21 mouse cellular contexts compared by ENCODE assay signal in the genomic region with DNA sequence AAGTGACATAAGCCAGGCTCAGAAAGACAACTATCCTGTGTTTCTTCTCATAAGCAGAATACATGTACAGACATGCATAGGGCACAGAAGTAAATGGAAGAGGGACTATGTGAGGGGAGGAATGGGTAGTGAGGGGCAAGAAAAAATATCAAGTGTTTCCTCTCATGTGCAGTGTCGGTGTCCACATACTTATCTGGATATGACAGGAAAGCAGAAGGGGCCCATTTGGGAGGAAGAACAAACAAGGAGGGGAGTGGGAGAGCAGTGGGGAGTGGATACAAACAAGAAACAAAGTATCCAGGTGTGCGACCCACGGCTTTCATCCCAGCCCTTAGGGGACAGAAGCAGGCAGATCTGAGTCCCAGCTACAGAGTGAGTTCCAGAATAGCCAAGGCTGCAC. TPM values are rescaled to one million over a fixed set of nuclear protein-coding genes. Genes with fewer than 3 reads are reported as not detected.
A peak's percentile ranks its signal among the peaks of the same experiment; 100 is the strongest.
DNase-seq lines count a peak whose midpoint lies in the region; ATAC-seq and TF ChIP-seq lines count a peak whose summit lies in the region.
"Had no signal": no experiment of that assay in that cellular context is flagged by ENCODE, and none has a peak within 500 bp of the region (broad histone marks: within the 10 kb centered on the region; RNA-seq: fewer than 3 reads in every experiment).

No protein-coding gene starts in this region.

- no peak for ATAC-seq in megakaryocyte, adult 5-6 weeks (ENCODE audit: poor library complexity, severe bottlenecking)
- ATAC-seq: forebrain, embryonic 13.5 days; forebrain, embryonic 15.5 days; forebrain, postnatal 0 days had no signal

- H3K9ac ChIP-seq in CH12.LX (ENCODE audit: insufficient read depth, low read depth) (no peak overlapping the region), MEL (ENCODE audit: control insufficient read depth, low read depth, low read length, poor library complexity, severe bottlenecking) (peak overlapping the region; percentile 47)
- H3K9ac ChIP-seq: embryonic facial prominence, embryonic 12.5 days; forebrain, embryonic 13.5 days; forebrain, embryonic 15.5 days; forebrain, postnatal 0 days had no signal

- intact Hi-C loops in gastrocnemius, adult 2 months (cut with DNase I): no loop called here

- H3K27me3 ChIP-seq in megakaryocyte, embryonic 14.5 days (replicated peaks): no peaks in the 10 kb centered on the region
- H3K27me3 ChIP-seq in CH12.LX (replicated peaks) (no peaks in the 10 kb centered on the region), MEL (ENCODE audit: control insufficient read depth in 1 of 2, insufficient read depth in 2 of 2, low read length in 2 of 2) (no peaks in the 10 kb centered on the region)
- H3K27me3 ChIP-seq: embryonic facial prominence, embryonic 12.5 days; forebrain, embryonic 13.5 days; forebrain, embryonic 15.5 days had no signal

- peak overlapping the region; percentile 78; the same call in 1 of the 2 replicates for H3K4me2 ChIP-seq in CH12.LX (ENCODE audit: insufficient read depth, low read depth, poor library complexity, severe bottlenecking)
- H3K4me2 ChIP-seq: embryonic facial prominence, embryonic 12.5 days; forebrain, embryonic 13.5 days; forebrain, embryonic 15.5 days had no signal

- in situ Hi-C loops in CH12.LX (cut with MboI; ENCODE audit: low pct_ligation_motif_present, low pct_unique_long_range_greater_than_20kb, low sequenced_read_pairs): no loop called here

- no peaks in the 10 kb centered on the region for H3K9me3 ChIP-seq in megakaryocyte, embryonic 14.5 days
- H3K9me3 ChIP-seq in CH12.LX (replicated peaks; ENCODE audit: low read length) (no peaks in the 10 kb centered on the region), MEL (replicated peaks; ENCODE audit: insufficient read depth, low read length) (no peaks in the 10 kb centered on the region)
- H3K9me3 ChIP-seq: embryonic facial prominence, embryonic 10.5 days; embryonic facial prominence, embryonic 12.5 days; forebrain, embryonic 13.5 days; forebrain, embryonic 15.5 days had no signal

- no peak for TF ChIP-seq CTCF in gastrocnemius, adult 2 months (IDR thresholded peaks at IDR 0.05)
- TF ChIP-seq CTCF in CH12.LX (conservative IDR thresholded peaks at IDR 0.05 in 1 of 2, IDR thresholded peaks at IDR 0.05 in 1 of 2; ENCODE audit: low read depth in 2 of 2, low read length in 2 of 2) (no peak), MEL (IDR thresholded peaks at IDR 0.05 in 2 of 3, conservative IDR thresholded peaks at IDR 0.05 in 1 of 3; ENCODE audit: control insufficient read depth in 1 of 3, insufficient read depth in 1 of 3, low read depth in 2 of 3, low read length in 3 of 3, poor library complexity in 1 of 3, severe bottlenecking in 1 of 3) (no peak)

- H3K27ac ChIP-seq in gastrocnemius, adult 2 months: peak overlapping the region; percentile 61; the same call in 1 of the 2 replicates
- peak overlapping the region; percentile 70 for H3K27ac ChIP-seq in CH12.LX (ENCODE audit: insufficient read depth, low read depth)
- peak overlapping the region; percentile 85 for H3K27ac ChIP-seq in MEL (ENCODE audit: control insufficient read depth, low read depth, low read length)
- H3K27ac ChIP-seq: embryonic facial prominence, embryonic 10.5 days; embryonic facial prominence, embryonic 12.5 days; forebrain, embryonic 13.5 days; forebrain, embryonic 15.5 days had no signal

- no peaks in the 10 kb centered on the region for H3K79me2 ChIP-seq in CH12.LX (replicated peaks; ENCODE audit: control insufficient read depth, extremely low read depth, insufficient read depth, poor library complexity, severe bottlenecking)
- H3K79me2 ChIP-seq in MEL (ENCODE audit: control insufficient read depth, insufficient read depth, low read length, poor library complexity): no peaks in the 10 kb centered on the region

- no peak for DNase-seq in gastrocnemius, adult 2 months
- DNase-seq in gastrocnemius, postnatal 4 days (ENCODE audit: low spot score in 2 of 2): no peak
- DNase-seq in CH12.LX (ENCODE audit: extremely low read depth) (no peak), MEL (ENCODE audit: low read depth, low spot score) (peak; percentile 49)
- no peak for DNase-seq in adrenal gland, adult 8-10 months
- DNase-seq in spleen, adult 18-20 months: no peak
- DNase-seq: adrenal gland, adult 2 months; adrenal gland, postnatal 14 days; adrenal gland, postnatal 36 days; cerebellum, adult 11 months; cerebellum, adult 18-20 months; cerebellum, adult 9-10 months; cerebellum, postnatal 10 days; cerebellum, postnatal 25 days; forebrain, postnatal 0 days had no signal

- no peak for TF ChIP-seq POLR2A in CH12.LX (IDR thresholded peaks at IDR 0.05; ENCODE audit: low read depth, low read length)
- TF ChIP-seq POLR2A in MEL (IDR thresholded peaks at IDR 0.05; ENCODE audit: control insufficient read depth in 1 of 2, insufficient read depth in 1 of 2, low read depth in 1 of 2, low read length in 2 of 2, poor library complexity in 1 of 2): no peak

- H3K4me1 ChIP-seq in megakaryocyte, embryonic 14.5 days: peaks cover 87% of the 10 kb centered on the region
- H3K4me1 ChIP-seq in CH12.LX (ENCODE audit: control insufficient read depth in 1 of 2, insufficient read depth in 2 of 2): peaks cover 37 to 86% of the 10 kb centered on the region in 2 experiments
- peaks cover 15 to 22% of the 10 kb centered on the region in 2 experiments for H3K4me1 ChIP-seq in MEL (ENCODE audit: control insufficient read depth in 1 of 2, insufficient read depth in 2 of 2, low read length in 2 of 2)
- H3K4me1 ChIP-seq: embryonic facial prominence, embryonic 10.5 days; embryonic facial prominence, embryonic 12.5 days; forebrain, embryonic 13.5 days; forebrain, embryonic 15.5 days had no signal

- TF ChIP-seq EP300 in CH12.LX (IDR thresholded peaks at IDR 0.05; ENCODE audit: low read length) (no peak), MEL (IDR thresholded peaks at IDR 0.05; ENCODE audit: low read depth in 1 of 2, low read length in 2 of 2) (peak; percentile 45 to 50; a peak in 2 of 4 replicates)

- dilution Hi-C loops in CH12.LX (cut with MboI; ENCODE audit: extremely low pct_ligation_motif_present, extremely low pct_unique_long_range_greater_than_20kb, low sequenced_read_pairs): no loop called here

- no peak overlapping the region for H3K4me3 ChIP-seq in gastrocnemius, adult 2 months
- H3K4me3 ChIP-seq in megakaryocyte, embryonic 14.5 days (replicated peaks): peak overlapping the region; percentile 67
- H3K4me3 ChIP-seq in CH12.LX (replicated peaks in 1 of 3; ENCODE audit: low read depth in 2 of 3, low read length in 2 of 3, poor library complexity in 1 of 3): no peak overlapping the region
- H3K4me3 ChIP-seq in MEL (ENCODE audit: control insufficient read depth in 1 of 2, insufficient read depth in 1 of 2, low read depth in 2 of 2, low read length in 2 of 2): peak overlapping the region in 1 of 2 experiments; percentile 35; a peak in 2 of 4 replicates
- H3K4me3 ChIP-seq: embryonic facial prominence, embryonic 10.5 days; embryonic facial prominence, embryonic 12.5 days; forebrain, embryonic 13.5 days; forebrain, embryonic 15.5 days had no signal

- TF ChIP-seq RAD21 in CH12.LX (IDR thresholded peaks at IDR 0.05; ENCODE audit: low read depth, low read length) (no peak), MEL (IDR thresholded peaks at IDR 0.05; ENCODE audit: low read depth, low read length) (no peak)

- H3K36me3 ChIP-seq in megakaryocyte, embryonic 14.5 days (replicated peaks; ENCODE audit: low read length): peaks cover 4% of the 10 kb centered on the region
- H3K36me3 ChIP-seq in CH12.LX (replicated peaks in 1 of 2; ENCODE audit: control insufficient read depth in 1 of 2, insufficient read depth in 1 of 2, low read length in 1 of 2) (no peaks in the 10 kb centered on the region), MEL (ENCODE audit: control insufficient read depth in 1 of 2, insufficient read depth in 2 of 2, low read length in 2 of 2) (peaks cover 0 to 19% of the 10 kb centered on the region in 2 experiments; a peak in 2 of 4 replicates)
- H3K36me3 ChIP-seq: embryonic facial prominence, embryonic 10.5 days; embryonic facial prominence, embryonic 12.5 days; forebrain, embryonic 15.5 days had no signal

RNA-seq across cellular contexts. Expression of a gene that starts 18.1 kb away (rescaled TPM):
- 100 to 1,000 TPM in 1 of 2 experiments, 10 to 100 TPM in 1; 25.7 to 113 TPM for total RNA-seq in gastrocnemius, adult 2 months (2021)
- 10 to 100 TPM; 17.3 to 21.7 TPM for total RNA-seq in gastrocnemius, postnatal 4 days (2021)
- 47.7 and 114 TPM in 2 replicates for polyA plus RNA-seq in megakaryocyte, embryonic 14.5 days (2012; ENCODE audit: insufficient read depth, low replicate concordance)
- 1.7 and 5.3 TPM in 2 replicates for total RNA-seq in megakaryocyte, adult 5-6 weeks (2015)
- total RNA-seq in megakaryocyte, adult 5-6 weeks (2017): 0.40 and 0.45 TPM in 2 replicates
- total RNA-seq in CH12.LX (2012; rRNA removed) (1.7 and 3.5 TPM in 2 replicates), CH12.LX (2014; rRNA removed) (0.42 and 0.43 TPM in 2 replicates), MEL (2012; rRNA removed) (5.1 and 10.0 TPM in 2 replicates)
- polyA plus RNA-seq in CH12.LX (2012; ENCODE audit: insufficient read length, low read depth) (2.2 and 4.6 TPM in 2 replicates), MEL (2012; ENCODE audit: insufficient read depth in 1 of 2, insufficient read length in 2 of 2, low read depth in 1 of 2, low replicate concordance in 2 of 2, missing spikeins in 1 of 2) (10 to 100 TPM in 1 of 2 experiments, not detected in 1; 24.5 TPM)
- 10 to 100 TPM in 1 of 4 experiments, 1 to 10 TPM in 3; 4.1 to 62.8 (median 6.5) TPM for total RNA-seq in adrenal gland, adult 8-10 months (2022)

RNA-seq across cellular contexts. Expression of a gene that starts 24.2 kb away (rescaled TPM):
- 10 to 100 TPM; 11.6 to 14.4 TPM for total RNA-seq in gastrocnemius, adult 2 months (2021)
- total RNA-seq in gastrocnemius, postnatal 4 days (2021): 10 to 100 TPM; 14.0 to 14.5 TPM
- polyA plus RNA-seq in megakaryocyte, embryonic 14.5 days (2012; ENCODE audit: insufficient read depth, low replicate concordance): 8.1 TPM in 1 of 2 replicates, not detected in the other
- 4.1 and 6.4 TPM in 2 replicates for total RNA-seq in megakaryocyte, adult 5-6 weeks (2015)
- 5.0 and 8.0 TPM in 2 replicates for total RNA-seq in megakaryocyte, adult 5-6 weeks (2017)
- 12.2 and 20.5 TPM in 2 replicates for total RNA-seq in CH12.LX (2012; rRNA removed)
- 10.8 and 12.1 TPM in 2 replicates for total RNA-seq in CH12.LX (2014; rRNA removed)
- polyA plus RNA-seq in CH12.LX (2012; ENCODE audit: insufficient read length, low read depth): 11.9 TPM in 2 replicates
- 7.5 TPM in 2 replicates for total RNA-seq in MEL (2012; rRNA removed)
- polyA plus RNA-seq in MEL (2012; ENCODE audit: insufficient read depth in 1 of 2, insufficient read length in 2 of 2, low read depth in 1 of 2, low replicate concordance in 2 of 2, missing spikeins in 1 of 2): 10 to 100 TPM in 1 of 2 experiments, not detected in 1; 11.8 TPM
- 10 to 100 TPM; 11.6 to 19.6 (median 17.9) TPM for total RNA-seq in adrenal gland, adult 8-10 months (2022)

RNA-seq across cellular contexts. Expression of a gene that starts 24.2 kb away (rescaled TPM):
- total RNA-seq in gastrocnemius, adult 2 months (2021): 10 to 100 TPM; 32.6 to 48.1 TPM
- total RNA-seq in gastrocnemius, postnatal 4 days (2021): 10 to 100 TPM; 19.7 to 22.8 TPM
- polyA plus RNA-seq in megakaryocyte, embryonic 14.5 days (2012; ENCODE audit: insufficient read depth, low replicate concordance): 35.6 and 49.9 TPM in 2 replicates
- 98.6 and 105 TPM in 2 replicates for total RNA-seq in megakaryocyte, adult 5-6 weeks (2015)
- 156 and 174 TPM in 2 replicates for total RNA-seq in megakaryocyte, adult 5-6 weeks (2017)
- total RNA-seq in CH12.LX (2012; rRNA removed) (33.3 and 39.8 TPM in 2 replicates), CH12.LX (2014; rRNA removed) (29.1 and 29.9 TPM in 2 replicates), MEL (2012; rRNA removed) (36.0 and 49.9 TPM in 2 replicates)
- polyA plus RNA-seq in CH12.LX (2012; ENCODE audit: insufficient read length, low read depth) (30.1 and 33.1 TPM in 2 replicates), MEL (2012; ENCODE audit: insufficient read depth in 1 of 2, insufficient read length in 2 of 2, low read depth in 1 of 2, low replicate concordance in 2 of 2, missing spikeins in 1 of 2) (10 to 100 TPM in 1 of 2 experiments, not detected in 1; 42.3 TPM)
- total RNA-seq in adrenal gland, adult 8-10 months (2022): 10 to 100 TPM; 32.7 to 41.4 (median 34.9) TPM

RNA-seq across cellular contexts. Expression of a gene that starts 26.5 kb away (rescaled TPM):
- total RNA-seq in gastrocnemius, adult 2 months (2021): 10 to 100 TPM; 37.9 to 49.6 TPM
- total RNA-seq in gastrocnemius, postnatal 4 days (2021): 10 to 100 TPM; 16.9 to 18.1 TPM
- not detected in 2 replicates for polyA plus RNA-seq in megakaryocyte, embryonic 14.5 days (2012; ENCODE audit: insufficient read depth, low replicate concordance)
- total RNA-seq in megakaryocyte, adult 5-6 weeks (2015): not detected in 2 replicates
- total RNA-seq in megakaryocyte, adult 5-6 weeks (2017): not detected in 2 replicates
- 0.34 and 0.72 TPM in 2 replicates for total RNA-seq in CH12.LX (2012; rRNA removed)
- 0.11 TPM in 1 of 2 replicates, not detected in the other for total RNA-seq in CH12.LX (2014; rRNA removed)
- 0.09 and 0.10 TPM in 2 replicates for polyA plus RNA-seq in CH12.LX (2012; ENCODE audit: insufficient read length, low read depth)
- 0.35 and 0.36 TPM in 2 replicates for total RNA-seq in MEL (2012; rRNA removed)
- under 1 TPM in 1 of 2 experiments, not detected in 1; 0.35 TPM for polyA plus RNA-seq in MEL (2012; ENCODE audit: insufficient read depth in 1 of 2, insufficient read length in 2 of 2, low read depth in 1 of 2, low replicate concordance in 2 of 2, missing spikeins in 1 of 2)
- 1 to 10 TPM; 1.0 to 1.6 (median 1.3) TPM for total RNA-seq in adrenal gland, adult 8-10 months (2022)
